Mouse (Mus musculus): ENCODE measurements around the gene C1qtnf9. TPM values are rescaled to one million over a fixed set of nuclear protein-coding genes. Genes with fewer than 3 reads are reported as not detected.

C1qtnf9 gene
- polyA plus RNA-seq, 1 experiment from 2014 or later = 0.30 TPM

DNA sequence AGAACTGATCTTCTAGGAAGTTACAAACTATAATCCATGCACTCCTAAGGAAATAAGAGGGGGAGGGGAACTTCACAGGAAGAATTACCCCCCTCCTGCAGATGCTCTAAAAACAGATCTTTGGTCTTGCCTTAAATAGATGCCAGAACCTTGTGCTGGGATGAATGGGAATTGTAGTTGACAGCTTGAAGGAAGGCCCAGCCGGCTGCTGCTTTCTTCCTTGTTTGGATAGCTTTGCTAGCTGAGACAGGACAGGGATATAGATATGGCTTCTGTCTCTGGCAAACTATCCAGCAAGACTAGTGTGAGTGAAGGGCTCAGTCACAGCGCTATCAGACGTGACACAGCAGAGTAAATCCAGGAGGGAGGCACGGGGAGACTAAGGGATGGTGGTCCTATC, 34.2 kb upstream of the C1qtnf9 start:
- no peak overlapping the region for H3K27ac ChIP-seq
- no peak for DNase-seq (ENCODE audit: low spot score)
- peak overlapping the region; percentile 42 for H3K4me2 ChIP-seq (ENCODE audit: low read length)
- no peak for ATAC-seq (replicated peaks; ENCODE audit: low FRiP score, low read depth)
- H3K9ac ChIP-seq (ENCODE audit: low read depth, low read length) = no peak overlapping the region
- H3K4me3 ChIP-seq (replicated peaks; ENCODE audit: low read depth, low read length) = no peak overlapping the region
- H3K27me3 ChIP-seq (ENCODE audit: insufficient read depth, low read length) = no peaks in the 10 kb centered on the region
- no peak for TF ChIP-seq CTCF (IDR thresholded peaks at IDR 0.05; ENCODE audit: low read depth)
- WGBS = 55% methylated on average over 4 of the region's 4 CpGs
- H3K36me3 ChIP-seq (ENCODE audit: insufficient read depth, low read length) = peaks cover 6% of the 10 kb centered on the region
- H3K9me3 ChIP-seq (replicated peaks; ENCODE audit: low read length) = no peaks in the 10 kb centered on the region
- peaks cover 21% of the 10 kb centered on the region for H3K4me1 ChIP-seq (replicated peaks; ENCODE audit: insufficient read depth, low read length)

DNA sequence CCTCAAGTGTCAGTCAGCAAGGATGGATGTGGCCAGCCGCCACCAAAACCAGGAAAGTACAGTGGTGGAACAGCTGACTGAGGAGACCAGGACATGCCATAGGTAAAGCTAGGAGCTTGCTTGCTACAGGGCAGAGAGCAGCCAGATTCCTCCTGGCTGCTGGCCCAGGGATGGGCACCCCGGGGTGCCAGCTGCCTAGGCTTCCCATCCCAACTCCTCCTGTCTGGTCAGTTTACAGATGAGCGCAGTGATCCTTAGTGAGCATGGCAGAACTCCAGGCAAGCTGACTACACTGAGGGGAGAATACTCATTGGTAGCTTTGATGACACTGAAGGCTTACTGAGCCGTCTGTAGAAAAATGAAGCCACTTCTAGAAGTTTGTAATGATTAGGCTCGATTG, 32.7 kb upstream of the C1qtnf9 start:
- ATAC-seq (replicated peaks; ENCODE audit: low FRiP score, low read depth) (no peak), DNase-seq (ENCODE audit: low spot score) (no peak)
- no peak overlapping the region for H3K4me2 ChIP-seq (ENCODE audit: low read length)
- H3K27ac ChIP-seq = no peak overlapping the region
- no peak overlapping the region for H3K9ac ChIP-seq (ENCODE audit: low read depth, low read length)
- peaks cover 21% of the 10 kb centered on the region for H3K4me1 ChIP-seq (replicated peaks; ENCODE audit: insufficient read depth, low read length)
- no peaks in the 10 kb centered on the region for H3K36me3 ChIP-seq (ENCODE audit: insufficient read depth, low read length)
- TF ChIP-seq CTCF (IDR thresholded peaks at IDR 0.05; ENCODE audit: low read depth) = no peak
- H3K4me3 ChIP-seq (replicated peaks; ENCODE audit: low read depth, low read length) = no peak overlapping the region
- WGBS = 64% methylated on average over 5 of the region's 5 CpGs
- H3K27me3 ChIP-seq (ENCODE audit: insufficient read depth, low read length) = no peaks in the 10 kb centered on the region
- no peaks in the 10 kb centered on the region for H3K9me3 ChIP-seq (replicated peaks; ENCODE audit: low read length)

DNA sequence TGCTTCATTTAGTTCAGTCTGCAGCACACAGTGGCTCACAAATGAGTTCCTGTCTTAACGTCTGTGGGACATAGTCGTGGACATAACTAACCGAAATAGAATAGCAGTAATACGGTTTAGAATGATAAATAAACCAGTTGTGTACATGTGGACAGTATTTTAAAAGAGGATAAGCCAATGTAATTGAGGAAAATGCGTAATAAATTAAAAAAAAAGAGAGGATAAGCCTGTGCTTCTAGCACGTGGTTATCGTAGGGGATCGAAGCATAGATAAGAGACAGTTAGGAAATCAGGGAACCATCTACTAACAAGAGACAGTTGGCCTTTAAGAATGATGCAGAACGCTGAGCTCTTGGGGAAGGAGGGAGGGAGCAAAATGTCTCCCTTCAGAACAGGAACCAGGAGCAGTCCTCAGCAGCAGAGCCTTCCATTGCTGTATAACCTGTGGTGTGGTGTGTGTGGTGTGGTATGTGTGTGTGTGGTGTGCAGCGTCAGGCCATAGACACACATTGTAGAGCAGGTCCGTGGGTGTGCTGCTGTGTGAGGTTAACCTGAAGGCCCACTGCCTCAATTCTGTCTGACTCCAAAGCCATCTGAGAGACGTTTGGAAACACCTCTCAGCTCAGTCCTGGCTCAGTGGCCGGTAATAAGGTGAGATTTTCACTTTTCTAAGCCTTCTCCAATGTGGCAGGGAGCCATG, 31.9 kb upstream of the C1qtnf9 start:
- no peak for ATAC-seq (replicated peaks; ENCODE audit: low FRiP score, low read depth)
- Histone ChIP-seq H3K4me2 (ENCODE audit: low read length) (no peak overlapping the region), H3K9me3 (replicated peaks; ENCODE audit: low read length) (no peaks in the 10 kb centered on the region), H3K4me1 (replicated peaks; ENCODE audit: insufficient read depth, low read length) (peaks cover 27% of the 10 kb centered on the region), H3K9ac (ENCODE audit: low read depth, low read length) (no peak overlapping the region), H3K27me3 (ENCODE audit: insufficient read depth, low read length) (no peaks in the 10 kb centered on the region), H3K36me3 (ENCODE audit: insufficient read depth, low read length) (no peaks in the 10 kb centered on the region), H3K4me3 (replicated peaks; ENCODE audit: low read depth, low read length) (no peak overlapping the region), H3K27ac (peak overlapping the region; percentile 77)
- WGBS = 54% methylated on average over 13 of the region's 13 CpGs
- TF ChIP-seq CTCF (IDR thresholded peaks at IDR 0.05; ENCODE audit: low read depth) = no peak
- no peak for DNase-seq (ENCODE audit: low spot score)

DNA sequence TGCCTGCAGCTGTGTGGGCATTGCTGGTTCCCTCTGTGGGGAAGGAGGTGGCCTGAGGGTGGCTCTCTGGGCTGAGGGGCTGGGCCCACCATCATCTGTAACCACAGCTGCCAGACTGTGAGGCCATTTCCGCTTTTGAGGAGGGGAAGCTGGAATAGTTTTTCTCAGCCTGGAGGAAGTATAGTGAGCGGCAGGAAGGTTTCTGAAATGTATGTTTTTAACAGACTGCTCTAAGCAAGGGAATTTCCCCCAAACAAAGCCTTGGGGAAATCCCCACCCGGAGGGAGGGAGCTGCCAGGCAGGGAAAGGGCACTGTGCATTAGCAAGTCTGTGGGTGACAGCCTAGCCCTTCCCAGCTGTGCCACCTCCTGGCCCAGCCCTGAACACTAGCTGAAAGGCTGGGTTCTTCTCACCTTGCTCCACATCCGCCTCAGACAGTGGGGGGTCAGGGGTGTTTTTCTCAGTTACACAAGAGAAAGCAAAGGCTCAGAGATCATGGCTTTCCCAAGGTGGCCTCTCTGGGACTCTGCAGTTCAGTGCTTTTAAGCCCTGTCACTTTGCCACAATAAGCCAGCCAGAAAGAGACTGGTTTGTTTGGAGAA, 31.2 kb upstream of the C1qtnf9 start:
- Histone ChIP-seq H3K9me3 (replicated peaks; ENCODE audit: low read length) (no peaks in the 10 kb centered on the region), H3K36me3 (ENCODE audit: insufficient read depth, low read length) (no peaks in the 10 kb centered on the region), H3K9ac (ENCODE audit: low read depth, low read length) (no peak overlapping the region), H3K27ac (peak overlapping the region; percentile 77), H3K27me3 (ENCODE audit: insufficient read depth, low read length) (no peaks in the 10 kb centered on the region), H3K4me2 (ENCODE audit: low read length) (no peak overlapping the region; the same call in 1 of the 2 replicates), H3K4me3 (replicated peaks; ENCODE audit: low read depth, low read length) (no peak overlapping the region), H3K4me1 (replicated peaks; ENCODE audit: insufficient read depth, low read length) (peaks cover 30% of the 10 kb centered on the region)
- WGBS = 5% methylated on average over 4 of the region's 4 CpGs
- TF ChIP-seq CTCF (IDR thresholded peaks at IDR 0.05; ENCODE audit: low read depth) = 0 out of 2 replicates have a peak, but pooled peaks have one; percentile 19
- ATAC-seq (replicated peaks; ENCODE audit: low FRiP score, low read depth) = peak; percentile 59
- DNase-seq (ENCODE audit: low spot score) = peak; percentile 71

DNA sequence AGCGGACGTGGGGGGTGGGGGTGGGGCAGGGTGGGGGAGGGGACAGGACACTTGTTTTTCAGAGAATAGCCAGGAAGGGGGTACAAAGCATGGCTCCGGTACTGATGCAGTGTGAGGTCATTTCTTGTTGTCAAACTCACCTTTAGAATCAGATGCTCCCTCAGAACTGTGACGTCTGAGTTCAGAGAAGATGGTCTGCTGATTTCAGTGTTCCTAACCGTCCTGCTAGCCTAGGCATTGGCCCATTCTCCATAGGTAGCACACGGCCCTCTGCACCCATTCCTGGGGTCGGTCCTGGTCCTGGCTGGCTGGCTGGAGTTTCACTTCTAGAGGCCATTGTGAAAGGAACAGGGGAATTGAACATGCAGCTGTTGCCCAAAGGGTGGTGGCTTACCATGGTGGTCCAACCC, 30.7 kb upstream of the C1qtnf9 start:
- 19% methylated on average over 7 of the region's 7 CpGs for WGBS
- Histone ChIP-seq H3K9ac (ENCODE audit: low read depth, low read length) (no peak overlapping the region), H3K36me3 (ENCODE audit: insufficient read depth, low read length) (peaks cover 3% of the 10 kb centered on the region; the same call in 1 of the 2 replicates), H3K4me1 (replicated peaks; ENCODE audit: insufficient read depth, low read length) (peaks cover 31% of the 10 kb centered on the region), H3K4me3 (replicated peaks; ENCODE audit: low read depth, low read length) (no peak overlapping the region), H3K27me3 (ENCODE audit: insufficient read depth, low read length) (no peaks in the 10 kb centered on the region), H3K27ac (peak overlapping the region; percentile 77), H3K9me3 (replicated peaks; ENCODE audit: low read length) (no peaks in the 10 kb centered on the region), H3K4me2 (ENCODE audit: low read length) (no peak overlapping the region)
- ATAC-seq (replicated peaks; ENCODE audit: low FRiP score, low read depth) (no peak), DNase-seq (ENCODE audit: low spot score) (no peak)
- no peak for TF ChIP-seq CTCF (IDR thresholded peaks at IDR 0.05; ENCODE audit: low read depth)

DNA sequence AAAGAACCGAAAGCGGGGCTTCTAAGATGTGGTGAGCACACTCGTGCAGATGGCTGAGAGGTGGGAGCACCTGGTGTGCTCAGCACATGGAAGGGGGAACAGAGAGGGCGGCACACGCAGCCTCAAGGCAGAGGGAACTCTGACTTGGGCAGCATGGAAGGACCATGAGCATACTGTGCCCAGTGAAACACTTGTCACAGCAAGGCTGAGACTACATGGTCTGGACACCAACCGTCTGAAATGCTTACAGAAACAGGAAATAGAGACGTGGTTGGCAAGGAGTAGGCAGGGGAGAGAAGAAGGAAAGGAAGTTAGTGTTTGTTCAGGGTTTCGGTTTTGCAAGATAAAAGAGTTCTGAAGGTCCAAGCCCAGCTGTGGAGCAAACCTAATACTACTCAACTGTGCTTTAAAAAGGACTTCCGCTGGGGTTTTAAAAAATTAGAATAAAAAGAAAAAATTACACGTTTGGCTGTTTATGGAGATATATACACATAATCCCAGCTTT, 29.4 kb upstream of the C1qtnf9 start:
- Histone ChIP-seq H3K9me3 (replicated peaks; ENCODE audit: low read length) (no peaks in the 10 kb centered on the region), H3K4me1 (replicated peaks; ENCODE audit: insufficient read depth, low read length) (peaks cover 31% of the 10 kb centered on the region), H3K4me3 (replicated peaks; ENCODE audit: low read depth, low read length) (no peak overlapping the region), H3K27me3 (ENCODE audit: insufficient read depth, low read length) (no peaks in the 10 kb centered on the region), H3K27ac (peak overlapping the region; percentile 34; the same call in 1 of the 2 replicates), H3K9ac (ENCODE audit: low read depth, low read length) (no peak overlapping the region), H3K4me2 (ENCODE audit: low read length) (no peak overlapping the region), H3K36me3 (ENCODE audit: insufficient read depth, low read length) (peaks cover 3% of the 10 kb centered on the region; the same call in 1 of the 2 replicates)
- WGBS = 60% methylated on average over 10 of the region's 10 CpGs
- no peak for TF ChIP-seq CTCF (IDR thresholded peaks at IDR 0.05; ENCODE audit: low read depth)
- DNase-seq (ENCODE audit: low spot score) (no peak), ATAC-seq (replicated peaks; ENCODE audit: low FRiP score, low read depth) (no peak)
